Mouse (Mus musculus): ENCODE results near the gene Kif26b. TPM values are rescaled to one million over a fixed set of nuclear protein-coding genes. Genes with fewer than 3 reads are reported as not detected.
A peak's percentile ranks its signal among the peaks of the same experiment; 100 is the strongest.

Kif26b gene
- polyA plus RNA-seq, 1 experiment from 2014 or later = 0.10 TPM

DNA sequence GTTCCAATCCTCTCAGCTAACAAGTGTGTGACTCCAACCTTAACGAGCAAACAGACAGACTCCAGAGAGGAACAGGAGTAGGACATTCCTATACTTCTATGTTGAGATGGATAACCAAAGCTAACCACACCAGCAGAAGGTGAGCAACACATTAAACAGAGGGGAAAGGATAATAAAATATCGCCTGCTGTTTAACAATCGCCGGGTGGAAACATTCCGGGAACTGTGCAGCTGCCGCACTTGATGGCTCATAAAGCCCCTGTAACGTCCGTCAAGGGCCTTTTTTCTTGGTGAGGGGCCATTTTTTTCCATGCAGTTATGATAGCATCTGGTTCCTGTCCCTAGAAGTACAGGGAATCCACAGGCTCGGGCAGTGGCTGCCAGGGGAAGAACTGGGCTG lies 204.1 kb downstream of the Kif26b start:
- DNase-seq = no peak

DNA sequence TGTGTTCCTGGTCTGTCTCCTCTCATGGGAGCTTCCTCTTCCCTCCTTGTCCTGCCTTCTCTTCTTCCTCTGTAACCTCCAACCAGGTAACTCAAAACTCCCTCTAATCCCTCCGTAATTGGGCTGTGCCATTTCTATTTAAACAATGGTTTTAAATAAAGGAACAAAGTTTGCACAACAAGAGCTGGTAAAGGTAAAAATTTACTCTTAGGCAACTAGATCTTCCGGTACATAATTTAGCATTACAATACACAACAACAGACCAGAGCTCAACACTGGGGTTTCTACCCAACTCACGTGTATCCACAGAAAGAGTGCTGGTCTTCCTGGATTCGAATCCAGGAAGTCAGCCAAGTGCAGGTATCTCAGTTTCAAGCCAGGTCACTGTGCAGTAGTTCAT lies 205.7 kb downstream of the Kif26b start:
- 53% methylated on average over 4 of the region's 4 CpGs for WGBS (ENCODE audit: insufficient replicate concordance)

More for the DNA sequence above, 204.1 kb downstream of the Kif26b start:
- Histone ChIP-seq H3K9ac (no peak overlapping the region), H3K36me3 (no peaks in the 10 kb centered on the region), H3K27ac (no peak overlapping the region), H3K4me3 (replicated peaks) (no peak overlapping the region), H3K4me2 (no peak overlapping the region), H3K9me3 (replicated peaks) (no peaks in the 10 kb centered on the region), H3K4me1 (replicated peaks) (no peaks in the 10 kb centered on the region), H3K27me3 (peaks cover 4% of the 10 kb centered on the region; the same call in 1 of the 2 replicates)
- no peak for ATAC-seq (ENCODE audit: low read depth)
- WGBS (ENCODE audit: insufficient replicate concordance) = 76% methylated on average over 9 of the region's 9 CpGs

DNA sequence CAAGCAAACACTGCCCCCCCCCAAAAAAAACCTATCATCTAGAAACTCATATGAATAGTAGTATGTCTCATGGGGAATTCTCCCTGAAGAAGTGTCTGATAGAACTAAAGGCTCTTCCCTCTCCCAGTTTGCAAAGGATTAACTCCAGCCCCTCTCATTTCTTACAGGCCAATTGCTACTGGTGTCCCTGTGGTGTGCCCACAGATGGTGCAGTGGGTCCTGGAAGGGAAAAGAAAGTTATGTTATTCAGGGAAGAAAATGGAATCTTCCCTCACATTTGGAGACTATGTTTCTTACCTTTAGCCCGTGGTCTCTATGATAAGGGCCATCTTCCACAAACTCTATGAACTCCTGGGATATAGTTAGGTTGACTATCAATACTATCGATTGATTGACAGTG lies 208.0 kb downstream of the Kif26b start:
- H3K9ac ChIP-seq = no peak overlapping the region
- H3K36me3 ChIP-seq = no peaks in the 10 kb centered on the region
- DNase-seq (no peak), ATAC-seq (ENCODE audit: low read depth) (no peak)
- no peak overlapping the region for H3K4me2 ChIP-seq
- H3K4me3 ChIP-seq (replicated peaks) = no peak overlapping the region
- WGBS (ENCODE audit: insufficient replicate concordance) = 54% methylated on average over 2 of the region's 2 CpGs
- H3K4me1 ChIP-seq (replicated peaks) = no peaks in the 10 kb centered on the region
- no peak overlapping the region for H3K27ac ChIP-seq
- H3K9me3 ChIP-seq (replicated peaks) = no peaks in the 10 kb centered on the region
- peaks cover 4% of the 10 kb centered on the region for H3K27me3 ChIP-seq

More for the DNA sequence above, 205.7 kb downstream of the Kif26b start:
- no peak overlapping the region for H3K9ac ChIP-seq
- no peak for DNase-seq
- no peaks in the 10 kb centered on the region for H3K4me1 ChIP-seq (replicated peaks)
- peaks cover 4% of the 10 kb centered on the region for H3K27me3 ChIP-seq
- no peak overlapping the region for H3K4me2 ChIP-seq
- no peaks in the 10 kb centered on the region for H3K36me3 ChIP-seq
- ATAC-seq (ENCODE audit: low read depth) = no peak
- H3K4me3 ChIP-seq (replicated peaks) = no peak overlapping the region
- H3K9me3 ChIP-seq (replicated peaks) = no peaks in the 10 kb centered on the region
- no peak overlapping the region for H3K27ac ChIP-seq

DNA sequence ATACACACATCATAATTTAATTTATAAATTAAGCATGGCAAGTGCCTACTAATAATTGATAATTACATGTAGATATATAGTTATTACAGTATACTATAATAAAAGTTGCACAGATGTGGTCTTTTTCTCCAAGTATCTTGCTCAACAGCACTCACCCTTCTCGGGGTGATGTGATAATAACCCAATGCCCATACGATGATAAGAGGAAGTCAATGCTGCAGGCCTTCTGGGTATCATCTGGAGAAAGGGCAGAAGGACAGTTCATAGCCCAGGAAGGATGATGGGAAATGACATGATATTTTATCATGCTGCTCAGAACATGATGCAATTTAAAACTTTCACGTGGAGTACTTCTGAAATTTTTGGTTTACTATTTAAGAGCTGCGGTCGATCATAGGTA lies 214.9 kb downstream of the Kif26b start:
- no peak overlapping the region for H3K4me3 ChIP-seq (replicated peaks)
- ATAC-seq (ENCODE audit: low read depth) = peak; percentile 58; the same call in 1 of the 2 replicates
- H3K27me3 ChIP-seq = no peaks in the 10 kb centered on the region
- H3K9me3 ChIP-seq (replicated peaks) = 0 out of 2 replicates have a peak, but pooled peaks cover 3% of the 10 kb centered on the region
- no peak overlapping the region for H3K27ac ChIP-seq
- no peak overlapping the region for H3K4me2 ChIP-seq
- 58% methylated on average over 5 of the region's 5 CpGs for WGBS (ENCODE audit: insufficient replicate concordance)
- H3K9ac ChIP-seq = no peak overlapping the region
- no peak for DNase-seq
- H3K36me3 ChIP-seq = no peaks in the 10 kb centered on the region
- peaks cover 5% of the 10 kb centered on the region; the same call in 1 of the 2 replicates for H3K4me1 ChIP-seq (replicated peaks)

DNA sequence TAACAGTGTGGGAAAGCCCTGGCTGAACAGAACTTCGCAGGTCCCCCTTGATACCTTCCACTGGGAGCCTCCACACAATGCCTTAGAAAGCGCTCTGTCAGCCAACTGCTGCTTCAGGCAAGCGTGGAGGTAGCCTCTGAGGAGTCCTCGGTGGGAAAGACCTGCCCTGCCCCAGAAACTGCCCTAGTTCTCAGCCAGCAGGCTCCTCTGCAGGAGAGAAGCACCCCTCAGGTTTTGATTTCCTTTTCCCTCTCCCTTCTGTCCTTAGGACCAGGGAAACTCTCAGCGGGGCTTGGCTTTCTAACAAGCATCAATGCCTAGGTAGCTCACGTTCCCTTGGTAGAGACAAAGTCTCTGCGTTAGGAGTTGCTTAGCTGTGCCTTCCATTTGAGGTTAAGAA lies 215.6 kb downstream of the Kif26b start:
- Histone ChIP-seq H3K4me3 (replicated peaks) (no peak overlapping the region), H3K27me3 (no peaks in the 10 kb centered on the region), H3K4me2 (no peak overlapping the region), H3K9me3 (replicated peaks) (0 out of 2 replicates have a peak, but pooled peaks cover 4% of the 10 kb centered on the region), H3K4me1 (replicated peaks) (peaks cover 5% of the 10 kb centered on the region; the same call in 1 of the 2 replicates), H3K27ac (no peak overlapping the region), H3K9ac (no peak overlapping the region), H3K36me3 (no peaks in the 10 kb centered on the region)
- DNase-seq (no peak), ATAC-seq (ENCODE audit: low read depth) (no peak)
- 53% methylated on average over 7 of the region's 7 CpGs for WGBS (ENCODE audit: insufficient replicate concordance)

DNA sequence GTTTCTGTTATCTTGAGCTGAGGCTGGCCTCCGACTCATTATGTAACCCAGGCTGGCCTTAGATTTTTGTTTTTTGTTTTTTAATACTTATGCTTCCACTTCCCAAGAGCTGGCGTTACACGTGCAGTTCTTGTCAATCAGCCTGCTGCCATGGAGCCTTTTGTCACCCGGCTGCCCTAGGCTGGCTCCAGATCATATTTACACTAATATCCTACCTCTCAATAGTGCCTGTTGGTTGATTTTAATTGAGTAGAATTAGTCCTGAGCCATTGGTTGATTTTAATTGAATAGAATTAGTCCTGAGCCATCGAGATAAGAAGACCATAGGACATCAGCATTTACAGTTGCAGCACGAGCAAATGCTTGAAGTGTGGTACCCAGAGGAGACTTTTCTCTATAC lies 216.0 kb downstream of the Kif26b start:
- Histone ChIP-seq H3K4me2 (no peak overlapping the region), H3K4me1 (replicated peaks) (peaks cover 5% of the 10 kb centered on the region; the same call in 1 of the 2 replicates), H3K4me3 (replicated peaks) (no peak overlapping the region), H3K9me3 (replicated peaks) (0 out of 2 replicates have a peak, but pooled peaks cover 4% of the 10 kb centered on the region), H3K27me3 (no peaks in the 10 kb centered on the region), H3K9ac (no peak overlapping the region), H3K36me3 (no peaks in the 10 kb centered on the region), H3K27ac (no peak overlapping the region)
- WGBS (ENCODE audit: insufficient replicate concordance) = 68% methylated on average over 6 of the region's 6 CpGs
- DNase-seq = no peak
- ATAC-seq (ENCODE audit: low read depth) = no peak

DNA sequence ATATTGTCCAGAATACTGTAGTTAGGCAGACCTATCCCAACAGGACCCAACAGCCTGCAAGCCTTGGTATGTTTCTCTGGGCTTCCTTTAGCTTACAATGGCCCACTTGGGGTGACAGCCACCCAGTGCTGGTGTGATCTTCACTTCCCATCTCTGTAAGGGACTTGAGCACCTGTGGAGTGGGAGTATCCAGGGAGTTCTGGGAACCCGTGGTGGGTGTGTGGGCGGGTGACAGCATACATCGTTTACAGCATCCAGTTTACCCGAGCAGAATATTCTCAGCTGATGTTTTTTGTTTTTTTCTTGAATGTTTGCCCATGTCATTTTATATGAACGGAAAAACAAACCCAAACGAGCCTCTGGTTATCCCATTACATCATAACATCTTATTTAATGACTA lies 216.5 kb downstream of the Kif26b start:
- 56% methylated on average over 6 of the region's 6 CpGs for WGBS (ENCODE audit: insufficient replicate concordance)

DNA sequence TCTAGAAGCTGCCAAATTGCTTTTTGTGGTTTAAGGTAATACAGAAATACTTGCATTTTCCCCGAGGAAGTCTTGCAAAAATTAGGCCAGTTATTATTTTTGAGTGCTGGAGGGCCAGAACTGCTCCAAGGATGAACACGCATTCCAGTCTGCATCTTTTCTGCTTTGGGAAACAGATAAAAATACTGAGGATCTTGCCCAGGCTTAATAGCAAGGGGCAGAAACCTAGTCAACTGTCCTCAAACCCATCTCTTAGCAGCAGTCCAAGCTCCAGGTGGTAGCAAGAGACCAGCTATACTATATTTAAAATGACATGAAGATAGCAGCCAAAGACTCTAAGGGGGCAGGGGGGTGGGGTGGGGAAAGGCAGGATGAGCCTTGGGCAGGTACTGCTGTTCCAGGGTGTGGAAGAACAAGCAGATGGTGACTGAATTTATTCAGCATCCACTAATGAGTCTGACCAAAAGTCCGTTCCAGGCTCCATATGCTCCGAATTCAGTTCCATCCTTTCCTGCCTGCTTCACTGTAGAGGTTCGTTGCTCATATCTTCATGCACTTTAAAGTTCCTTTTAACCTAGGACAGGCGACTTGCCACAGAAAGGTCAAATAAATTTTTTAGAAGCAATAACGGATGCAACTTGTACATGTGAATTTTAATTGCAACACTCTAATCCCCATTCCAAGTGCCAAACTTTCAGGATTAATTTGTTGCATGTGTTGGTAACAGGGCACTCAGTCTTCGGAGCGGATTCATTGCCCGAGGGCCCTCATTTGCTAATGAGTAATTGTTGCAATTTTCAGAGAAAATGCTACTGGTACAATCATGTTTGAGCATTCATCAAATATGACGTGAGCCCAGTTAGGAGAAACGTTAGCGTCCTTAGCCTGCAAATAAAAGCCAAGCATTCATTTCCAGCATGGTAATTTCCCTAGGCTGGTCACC lies 218.6 kb downstream of the Kif26b start:
- WGBS (ENCODE audit: insufficient replicate concordance) = 67% methylated on average over 13 of the region's 13 CpGs
- no peaks in the 10 kb centered on the region for H3K27me3 ChIP-seq
- H3K36me3 ChIP-seq = no peaks in the 10 kb centered on the region
- no peak overlapping the region for H3K4me2 ChIP-seq
- ATAC-seq (ENCODE audit: low read depth) (no peak), DNase-seq (no peak)
- H3K9ac ChIP-seq = no peak overlapping the region
- 0 out of 2 replicates have a peak, but pooled peaks cover 4% of the 10 kb centered on the region for H3K9me3 ChIP-seq (replicated peaks)
- no peak overlapping the region for H3K27ac ChIP-seq
- H3K4me3 ChIP-seq (replicated peaks) = no peak overlapping the region
- H3K4me1 ChIP-seq (replicated peaks) = peaks cover 5% of the 10 kb centered on the region; the same call in 1 of the 2 replicates

More for the DNA sequence above, 216.5 kb downstream of the Kif26b start:
- Histone ChIP-seq H3K4me2 (no peak overlapping the region), H3K27me3 (no peaks in the 10 kb centered on the region), H3K4me1 (replicated peaks) (peaks cover 5% of the 10 kb centered on the region; the same call in 1 of the 2 replicates), H3K9ac (no peak overlapping the region), H3K4me3 (replicated peaks) (no peak overlapping the region), H3K27ac (no peak overlapping the region), H3K36me3 (no peaks in the 10 kb centered on the region), H3K9me3 (replicated peaks) (0 out of 2 replicates have a peak, but pooled peaks cover 4% of the 10 kb centered on the region)
- DNase-seq (no peak), ATAC-seq (ENCODE audit: low read depth) (no peak)

DNA sequence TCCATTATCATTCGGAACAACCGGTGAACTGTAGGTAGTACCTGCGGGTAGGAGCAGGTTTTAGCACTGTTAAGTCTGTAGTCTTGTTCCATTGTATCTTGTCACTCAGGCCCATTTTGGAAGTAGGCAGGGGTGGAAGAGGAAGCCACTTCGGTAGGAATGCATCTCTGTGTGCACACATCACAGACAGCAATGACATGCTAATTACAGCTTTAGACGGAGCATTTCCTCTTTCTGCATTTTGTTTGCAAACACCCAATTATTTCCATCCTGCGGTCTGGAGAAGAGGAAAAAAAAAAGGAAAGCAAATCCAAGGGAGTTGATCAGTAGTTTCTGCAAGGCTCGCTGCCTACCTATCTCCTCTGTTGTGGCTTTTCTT lies 219.3 kb downstream of the Kif26b start:
- no peak for DNase-seq

DNA sequence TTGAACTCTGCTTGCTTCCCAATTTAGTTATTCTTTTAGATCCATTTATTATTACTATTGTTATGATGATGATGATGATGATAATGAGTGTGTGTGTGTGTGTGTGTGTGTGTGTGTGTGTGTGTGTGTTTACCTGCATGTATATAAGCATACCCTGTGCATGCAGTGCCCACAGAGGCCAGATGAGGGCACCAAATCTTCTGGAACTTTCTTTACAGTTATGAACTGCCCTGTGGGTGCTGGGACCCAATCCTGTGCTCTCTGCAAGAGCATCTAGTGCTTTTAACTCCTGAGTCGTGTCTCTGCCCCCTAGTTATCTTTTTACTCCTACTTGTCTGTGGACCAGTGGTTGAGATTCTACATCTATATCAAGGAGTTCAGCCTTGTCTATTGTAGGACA lies 219.7 kb downstream of the Kif26b start:
- no peak overlapping the region for H3K4me2 ChIP-seq
- H3K27ac ChIP-seq = no peak overlapping the region
- no peaks in the 10 kb centered on the region for H3K27me3 ChIP-seq
- peaks cover 5% of the 10 kb centered on the region; the same call in 1 of the 2 replicates for H3K4me1 ChIP-seq (replicated peaks)
- 42% methylated on average over 1 of the region's 1 CpGs for WGBS (ENCODE audit: insufficient replicate concordance)
- H3K4me3 ChIP-seq (replicated peaks) = no peak overlapping the region
- no peaks in the 10 kb centered on the region for H3K36me3 ChIP-seq
- no peak for ATAC-seq (ENCODE audit: low read depth)
- H3K9ac ChIP-seq = no peak overlapping the region
- H3K9me3 ChIP-seq (replicated peaks) = 0 out of 2 replicates have a peak, but pooled peaks cover 4% of the 10 kb centered on the region
- no peak for DNase-seq

More for the DNA sequence above, 219.3 kb downstream of the Kif26b start:
- H3K4me2 ChIP-seq = no peak overlapping the region
- peaks cover 5% of the 10 kb centered on the region; the same call in 1 of the 2 replicates for H3K4me1 ChIP-seq (replicated peaks)
- H3K36me3 ChIP-seq = no peaks in the 10 kb centered on the region
- no peak for ATAC-seq (ENCODE audit: low read depth)
- H3K27ac ChIP-seq = no peak overlapping the region
- H3K4me3 ChIP-seq (replicated peaks) = no peak overlapping the region
- H3K9me3 ChIP-seq (replicated peaks) = 0 out of 2 replicates have a peak, but pooled peaks cover 4% of the 10 kb centered on the region
- H3K9ac ChIP-seq = no peak overlapping the region
- WGBS (ENCODE audit: insufficient replicate concordance) = 58% methylated on average over 7 of the region's 7 CpGs
- H3K27me3 ChIP-seq = no peaks in the 10 kb centered on the region

DNA sequence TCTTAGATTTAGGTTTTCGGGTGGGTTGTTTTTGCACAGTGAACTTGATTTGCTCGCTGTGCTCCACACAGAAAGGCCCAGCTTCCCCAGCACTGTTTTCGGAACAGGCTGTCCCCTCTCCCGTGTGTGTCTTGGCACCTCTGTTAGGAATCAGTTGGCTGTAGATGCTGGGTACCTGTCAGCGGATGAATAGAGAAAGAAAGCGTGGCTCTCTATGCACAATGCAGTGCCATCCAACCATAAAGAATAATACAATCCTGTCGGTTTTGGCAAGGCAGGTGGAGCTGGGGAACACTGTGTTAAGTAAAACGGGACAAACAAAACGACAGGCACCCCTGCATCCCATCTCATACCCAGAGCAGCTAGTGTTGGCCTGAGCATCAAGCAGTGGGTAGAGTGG lies 220.9 kb downstream of the Kif26b start:
- Histone ChIP-seq H3K4me1 (replicated peaks) (no peaks in the 10 kb centered on the region), H3K4me2 (no peak overlapping the region), H3K9ac (no peak overlapping the region), H3K27me3 (no peaks in the 10 kb centered on the region), H3K4me3 (replicated peaks) (no peak overlapping the region), H3K9me3 (replicated peaks) (0 out of 2 replicates have a peak, but pooled peaks cover 4% of the 10 kb centered on the region), H3K36me3 (no peaks in the 10 kb centered on the region), H3K27ac (no peak overlapping the region)
- no peak for DNase-seq
- no peak for ATAC-seq (ENCODE audit: low read depth)
- 73% methylated on average over 9 of the region's 9 CpGs for WGBS (ENCODE audit: insufficient replicate concordance)

All from liver, embryonic 13.5 days (tissue).